Mouse (Mus musculus) liver, embryonic 16.5 days (tissue): ENCODE measurements around the gene Txndc12. TPM values are rescaled to one million over a fixed set of nuclear protein-coding genes. Genes with fewer than 3 reads are reported as not detected.

Experiments
- ATAC-seq: fragments of 200-750 bp; cut with Nextera tagmentation; 2 replicates; pipeline ENCODE4 v1.8.0; 2017; ENCODE audit warnings: low read depth, mild to moderate bottlenecking, moderate number of reproducible peaks, moderate library complexity
- H3K27ac ChIP-seq: fragments of 300-500 bp; sonication (generic); 2 replicates; pipeline ENCODE4 v1.5.1; 2014; ENCODE audit warnings: mild to moderate bottlenecking, low read length
- H3K27me3 ChIP-seq: fragments of 300-500 bp; sonication (generic); 2 replicates; pipeline ENCODE4 v1.6.1; 2014; ENCODE audit warnings: low read depth, low read length, mixed read lengths; ENCODE audit not compliant: control insufficient read depth, insufficient read depth
- H3K36me3 ChIP-seq: fragments of 300-500 bp; sonication (generic); 2 replicates; pipeline ENCODE4 v1.6.1; 2014; ENCODE audit warnings: mild to moderate bottlenecking; ENCODE audit not compliant: control insufficient read depth, insufficient read depth
- H3K4me1 ChIP-seq: fragments of 300-500 bp; sonication (generic); 2 replicates; pipeline ENCODE4 v1.6.1; 2014; ENCODE audit warnings: low read depth, low read length, mixed read lengths; ENCODE audit not compliant: control insufficient read depth
- H3K4me2 ChIP-seq: fragments of 300-500 bp; sonication (generic); 2 replicates; pipeline ENCODE4 v1.6.1; 2014; ENCODE audit warnings: low read depth, low read length, mixed read lengths
- H3K4me3 ChIP-seq: fragments of 300-500 bp; sonication (generic); 2 replicates; pipeline ENCODE4 v1.5.1; 2014; ENCODE audit warnings: low read depth, mild to moderate bottlenecking, low read length
- H3K9ac ChIP-seq: fragments of 300-500 bp; sonication (generic); 2 replicates; pipeline ENCODE4 v1.6.1; 2014; ENCODE audit warnings: low read depth, low read length
- H3K9me3 ChIP-seq: fragments of 300-500 bp; sonication (generic); replicated peaks from 2 replicates; pipeline ENCODE4 v1.6.1; 2016; ENCODE audit warnings: low read length; ENCODE audit not compliant: control insufficient read depth
- WGBS: fragments of 180-500 bp; shearing (Covaris S2); extraction: QIAGEN DNeasy Blood & Tissue Kit; methylation state at CpG from one replicate; pipeline ENCODE4 v1.1.7; 2014; ENCODE audit not compliant: insufficient replicate concordance; 5-methylcytosine and 5-hydroxymethylcytosine counted together
- polyA plus RNA-seq: library from polyadenylated mRNA; unstranded; fragments of >200 nt; fragmentation: Nextera tagmentation; extraction: Ambion mirVana; gene quantifications from 2 replicates; pipeline ENCODE4 v1.2.1, GENCODE M21; 2015

The Txndc12 gene
- polyA plus RNA-seq, 1 experiment from 2014 or later, result 27.8 TPM

DNA sequence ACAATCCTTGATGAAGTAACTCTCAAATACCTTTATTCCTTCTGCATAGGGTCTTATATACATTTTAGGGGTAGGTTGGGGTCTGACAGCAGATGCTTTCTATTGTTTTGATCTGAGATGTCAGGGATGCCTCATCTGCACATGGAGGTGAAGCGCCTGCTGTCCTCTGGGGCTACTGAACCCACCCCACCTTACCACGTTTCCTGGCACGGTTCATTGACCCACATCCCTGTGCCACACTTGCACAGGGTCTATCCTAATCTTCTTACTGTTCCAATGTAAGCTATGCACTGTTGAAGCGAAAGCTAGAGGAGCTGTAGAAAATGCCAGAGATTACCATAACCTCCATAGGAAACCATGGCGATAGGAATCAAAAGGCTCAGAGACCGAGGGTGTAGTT is 22.9 kb upstream of the Txndc12 start:
- H3K27ac ChIP-seq, result no peak overlapping the region
- peaks cover 6% of the 10 kb centered on the region; the same call in 1 of the 2 replicates for H3K36me3 ChIP-seq
- no peak for ATAC-seq
- no peak overlapping the region for H3K9ac ChIP-seq
- no peaks in the 10 kb centered on the region for H3K4me1 ChIP-seq
- H3K9me3 ChIP-seq, result no peaks in the 10 kb centered on the region
- no peak overlapping the region for H3K4me3 ChIP-seq
- WGBS, result 64% methylated on average over 6 of the region's 6 CpGs
- H3K27me3 ChIP-seq, result no peaks in the 10 kb centered on the region
- H3K4me2 ChIP-seq, result no peak overlapping the region

DNA sequence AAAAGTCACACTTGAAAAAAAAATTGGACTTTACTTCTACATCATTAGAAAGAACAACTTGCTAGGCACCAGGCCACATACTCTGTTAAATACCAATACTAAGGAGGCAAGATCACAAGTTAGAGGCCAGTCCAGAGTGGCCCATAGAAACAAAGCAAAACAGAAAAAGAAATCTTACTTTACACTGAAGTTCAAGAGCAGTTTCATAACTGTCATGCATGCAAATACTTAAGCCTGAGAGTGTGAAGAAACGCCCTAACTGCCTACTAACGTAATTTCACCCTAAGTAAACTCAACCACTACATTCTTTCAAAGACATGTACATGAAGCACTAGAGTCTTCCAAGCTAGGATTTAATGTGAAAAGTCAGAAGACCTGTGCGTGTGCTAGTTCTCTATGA is 8.7 kb upstream of the Txndc12 start:
- Histone ChIP-seq H3K4me2 (no peak overlapping the region), H3K27ac (no peak overlapping the region), H3K9me3 (no peaks in the 10 kb centered on the region), H3K36me3 (peaks cover 29% of the 10 kb centered on the region), H3K9ac (no peak overlapping the region), H3K27me3 (no peaks in the 10 kb centered on the region), H3K4me1 (no peaks in the 10 kb centered on the region), H3K4me3 (no peak overlapping the region)
- ATAC-seq, result no peak
- 81% methylated on average over 3 of the region's 3 CpGs for WGBS

DNA sequence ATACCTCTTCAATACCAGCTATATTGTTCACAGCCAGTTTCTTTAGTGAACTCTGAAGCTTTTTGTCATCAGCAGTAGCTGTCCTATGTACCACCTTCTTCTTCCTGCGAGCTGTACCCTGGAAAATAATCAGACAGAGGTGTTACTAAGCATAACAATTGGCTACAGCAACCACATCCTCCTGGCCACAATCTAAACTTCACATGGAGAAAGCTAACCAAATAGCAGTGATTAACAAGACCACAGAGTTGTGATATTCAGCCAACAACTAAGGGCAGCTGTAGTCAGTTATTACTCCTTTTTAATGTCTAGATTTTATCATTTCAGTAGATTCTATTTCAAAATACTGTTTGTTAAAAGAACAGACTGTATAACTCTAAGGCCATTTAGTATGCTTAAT is 8.3 kb upstream of the Txndc12 start:
- peaks cover 29% of the 10 kb centered on the region for H3K36me3 ChIP-seq
- no peak overlapping the region for H3K4me2 ChIP-seq
- H3K27me3 ChIP-seq, result no peaks in the 10 kb centered on the region
- H3K4me3 ChIP-seq, result no peak overlapping the region
- H3K9me3 ChIP-seq, result no peaks in the 10 kb centered on the region
- H3K9ac ChIP-seq, result no peak overlapping the region
- 71% methylated on average over 1 of the region's 1 CpGs for WGBS
- H3K4me1 ChIP-seq, result no peaks in the 10 kb centered on the region
- no peak overlapping the region for H3K27ac ChIP-seq
- ATAC-seq, result no peak

DNA sequence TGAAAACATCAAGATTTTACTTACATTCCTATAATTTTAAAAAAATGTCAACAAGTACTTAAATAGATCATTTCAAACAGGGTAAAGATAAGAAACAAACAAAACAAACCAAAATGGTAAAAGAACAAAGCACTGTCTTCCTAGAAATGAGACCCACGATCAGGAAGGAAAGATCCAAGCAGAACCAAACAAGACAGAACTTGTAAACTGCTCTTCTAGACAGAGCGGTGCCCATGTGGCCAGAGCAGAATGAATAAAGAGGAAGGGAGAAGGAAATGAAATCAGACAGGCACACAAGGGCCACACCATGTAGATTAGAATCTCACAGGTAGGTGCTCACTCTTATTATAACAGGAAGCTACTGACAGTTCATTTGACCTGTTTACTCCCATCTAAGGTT is 7.8 kb upstream of the Txndc12 start:
- Histone ChIP-seq H3K4me2 (no peak overlapping the region), H3K9ac (no peak overlapping the region), H3K9me3 (no peaks in the 10 kb centered on the region), H3K36me3 (peaks cover 29% of the 10 kb centered on the region), H3K4me3 (no peak overlapping the region), H3K27ac (no peak overlapping the region), H3K4me1 (peaks cover 1% of the 10 kb centered on the region), H3K27me3 (no peaks in the 10 kb centered on the region)
- no peak for ATAC-seq
- WGBS, result 71% methylated on average over 2 of the region's 2 CpGs

DNA sequence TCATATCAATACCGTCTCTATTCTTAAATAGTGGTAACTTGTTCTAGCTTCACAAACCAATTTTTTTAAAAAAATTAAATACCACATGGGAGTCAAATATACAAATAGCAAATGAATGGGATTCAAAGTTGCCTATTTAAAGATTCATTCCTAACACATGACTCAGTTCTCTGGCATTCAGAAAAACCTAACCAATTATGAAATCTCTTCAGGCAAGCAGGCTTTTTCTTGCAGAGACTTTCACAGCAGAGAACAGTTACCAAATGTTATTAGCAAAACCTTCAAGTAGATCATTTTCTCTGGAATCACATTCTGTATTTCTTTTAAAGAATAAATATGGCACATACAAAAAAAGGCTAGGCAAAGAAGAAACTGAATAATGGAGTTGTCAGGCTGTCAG is 3.7 kb upstream of the Txndc12 start:
- ATAC-seq, result no peak

DNA sequence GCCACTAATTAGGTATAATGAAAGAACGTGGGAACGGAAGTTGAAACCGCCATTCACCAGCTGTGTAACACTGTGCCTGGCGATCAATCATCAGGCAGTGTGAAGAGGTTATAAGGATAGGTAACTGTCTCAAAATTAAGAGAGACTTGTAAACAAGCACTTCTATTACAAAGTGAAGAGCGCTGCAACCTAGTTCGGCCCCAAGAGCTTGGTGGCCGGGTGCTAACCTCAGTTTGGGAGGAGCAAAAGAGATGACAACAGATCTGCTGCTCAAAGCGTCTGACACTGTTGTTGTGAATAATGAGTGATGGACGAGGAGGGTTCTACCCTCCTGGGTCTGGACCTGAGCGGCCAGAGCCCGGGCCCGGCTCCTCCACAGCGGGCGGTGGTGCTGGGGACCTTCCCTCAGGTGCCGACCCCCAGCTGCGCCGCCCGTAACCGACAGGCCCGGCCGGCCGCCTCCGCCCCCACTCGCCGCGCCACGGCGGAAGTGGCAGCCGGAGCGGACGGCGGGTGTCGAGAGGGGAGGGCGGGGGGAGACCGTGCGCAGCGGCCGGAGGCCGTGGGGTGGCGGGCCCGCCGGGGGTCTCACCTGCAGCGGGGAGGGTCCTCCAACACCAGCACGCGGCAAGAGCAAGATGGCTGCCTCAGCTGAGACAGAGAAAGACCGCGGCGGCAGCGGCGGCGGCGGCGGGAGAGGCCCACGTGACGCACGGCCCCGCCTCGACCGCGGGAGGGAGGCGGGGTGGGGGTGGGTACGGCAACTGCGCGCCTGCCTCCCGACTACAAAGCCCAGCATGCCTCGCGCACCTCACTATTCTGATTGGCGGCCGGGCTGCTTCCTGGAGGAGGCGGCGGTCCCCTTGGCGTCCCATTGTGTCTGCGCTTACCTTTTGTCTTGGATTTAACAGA is 1.2 kb upstream of the Txndc12 start, which contains the start of gene Btf3l4:
Btf3l4 (minus strand) TSS at position 699 of the 912 bp plus-strand sequence.
- Histone ChIP-seq H3K9me3 (no peaks in the 10 kb centered on the region), H3K27me3 (no peaks in the 10 kb centered on the region), H3K9ac (peak within 1 kb of the TSS; percentile 95), H3K4me1 (peaks cover 7% of the 10 kb centered on the region), H3K4me3 (peak within 1 kb of the TSS; percentile 93), H3K27ac (peak within 1 kb of the TSS; percentile 94), H3K4me2 (peak within 1 kb of the TSS; percentile 97), H3K36me3 (peaks cover 6% of the 10 kb centered on the region)
- under 1% methylated on average over 64 of the region's 73 CpGs for WGBS
- peak; percentile 97 for ATAC-seq

More for the DNA sequence above, 3.7 kb upstream of the Txndc12 start:
- Histone ChIP-seq H3K9ac (no peak overlapping the region), H3K36me3 (peaks cover 15% of the 10 kb centered on the region), H3K27me3 (no peaks in the 10 kb centered on the region), H3K4me3 (no peak overlapping the region), H3K9me3 (no peaks in the 10 kb centered on the region), H3K4me1 (peaks cover 7% of the 10 kb centered on the region), H3K4me2 (no peak overlapping the region), H3K27ac (no peak overlapping the region)
- WGBS, result 90% methylated on average over 1 of the region's 1 CpGs

DNA sequence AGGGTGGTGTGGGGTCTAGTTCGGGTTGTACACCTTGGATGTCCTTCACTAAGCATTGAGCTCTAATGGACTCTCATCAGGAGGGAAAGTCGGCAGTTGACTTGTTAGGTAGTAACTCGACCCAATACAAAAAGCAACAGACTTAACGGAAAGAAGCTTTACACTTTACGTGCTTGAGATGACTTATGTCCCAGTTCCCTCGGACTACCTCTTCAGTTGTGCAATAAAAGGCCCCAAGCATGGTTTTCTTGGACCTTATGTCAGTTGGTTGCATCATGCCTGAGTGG is 630 bp upstream of the Txndc12 start:
- peaks cover 7% of the 10 kb centered on the region for H3K4me1 ChIP-seq
- H3K27me3 ChIP-seq, result no peaks in the 10 kb centered on the region
- under 1% methylated on average over 6 of the region's 6 CpGs for WGBS
- peak overlapping the region; percentile 97 for H3K4me2 ChIP-seq
- peak overlapping the region; percentile 95 for H3K9ac ChIP-seq
- ATAC-seq, result no peak
- peak overlapping the region; percentile 93 for H3K4me3 ChIP-seq
- no peaks in the 10 kb centered on the region for H3K9me3 ChIP-seq
- peaks cover 6% of the 10 kb centered on the region for H3K36me3 ChIP-seq
- peak overlapping the region; percentile 94 for H3K27ac ChIP-seq

DNA sequence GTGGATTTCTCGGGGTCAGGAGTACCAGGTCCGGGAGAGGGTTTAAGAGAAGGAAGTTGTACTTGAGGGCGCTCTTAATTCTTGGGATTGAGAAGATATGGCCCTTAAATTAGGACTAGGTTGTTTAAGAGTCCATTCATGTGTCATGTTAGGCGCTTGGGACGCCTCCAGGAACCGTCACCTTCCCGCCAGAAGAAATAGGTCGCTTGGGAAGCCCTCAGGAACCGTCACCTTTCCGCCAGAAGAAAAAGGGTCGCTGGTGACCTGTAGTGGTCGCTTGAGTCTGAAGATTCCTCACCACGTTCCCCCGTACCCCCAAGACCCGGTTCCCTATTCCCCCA is 540 bp downstream of the Txndc12 start:
- H3K4me1 ChIP-seq, result peaks cover 7% of the 10 kb centered on the region
- 3% methylated on average over 15 of the region's 15 CpGs for WGBS
- H3K9ac ChIP-seq, result peak overlapping the region; percentile 95
- H3K9me3 ChIP-seq, result no peaks in the 10 kb centered on the region
- H3K4me2 ChIP-seq, result peak overlapping the region; percentile 97
- peak overlapping the region; percentile 94 for H3K27ac ChIP-seq
- H3K36me3 ChIP-seq, result peaks cover 1% of the 10 kb centered on the region; the same call in 1 of the 2 replicates
- H3K27me3 ChIP-seq, result no peaks in the 10 kb centered on the region
- H3K4me3 ChIP-seq, result peak overlapping the region; percentile 93
- ATAC-seq, result no peak

DNA sequence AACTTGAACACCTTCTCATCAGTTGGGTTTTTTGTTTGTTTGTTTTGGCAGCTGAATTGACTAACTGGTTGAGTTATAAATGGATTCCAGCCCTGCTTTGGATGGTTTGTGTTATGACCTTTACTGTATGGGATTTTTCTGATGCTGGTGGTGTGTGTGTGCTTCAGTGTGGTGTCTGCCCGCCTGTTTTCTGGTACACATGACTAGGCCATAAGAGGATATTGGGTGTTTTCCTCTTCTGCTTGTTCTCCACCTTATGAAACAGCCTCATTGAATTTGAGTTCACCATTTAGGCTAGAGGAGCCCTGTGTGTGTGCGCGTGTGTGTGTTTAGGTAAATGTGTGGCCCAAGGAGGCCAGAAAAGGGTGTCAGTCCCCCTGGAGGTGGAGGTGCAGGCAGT is 1.1 kb downstream of the Txndc12 start:
- 64% methylated on average over 3 of the region's 3 CpGs for WGBS
- Histone ChIP-seq H3K9me3 (no peaks in the 10 kb centered on the region), H3K4me3 (peak overlapping the region; percentile 93), H3K4me1 (peaks cover 7% of the 10 kb centered on the region), H3K27ac (no peak overlapping the region), H3K36me3 (no peaks in the 10 kb centered on the region), H3K4me2 (peak overlapping the region; percentile 97), H3K27me3 (no peaks in the 10 kb centered on the region), H3K9ac (peak overlapping the region; percentile 95; the same call in 1 of the 2 replicates)
- ATAC-seq, result no peak
